Mouse (Mus musculus): ENCODE measurements around the gene Galnt16.

DNA sequence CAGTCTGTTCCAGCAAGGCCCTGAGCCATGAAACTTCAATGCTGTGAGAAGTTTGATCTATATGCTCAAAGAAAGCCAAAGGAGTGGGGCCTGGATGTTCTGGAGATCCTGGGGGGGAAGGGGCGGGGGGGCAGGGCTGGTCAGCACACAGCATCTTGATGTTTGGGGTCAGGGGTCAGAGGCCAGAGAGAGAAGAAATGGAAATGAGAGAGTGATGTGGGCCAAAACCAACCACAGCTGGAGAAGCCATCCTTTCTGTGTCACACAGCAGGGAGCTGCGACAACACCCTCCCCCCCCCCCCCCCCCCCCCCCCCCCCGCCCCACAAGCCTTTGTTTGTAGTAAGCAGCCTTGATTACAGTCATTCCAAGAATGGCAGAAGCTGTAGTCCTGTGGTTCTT is 35.1 kb downstream of the Galnt16 start:
- TF ChIP-seq CTCF (IDR thresholded peaks at IDR 0.05; ENCODE audit: borderline replicate concordance, insufficient read depth, low read depth, low read length) (no peak), POLR2A (IDR thresholded peaks at IDR 0.05; ENCODE audit: borderline replicate concordance, insufficient read depth, low read length) (no peak)
